Mouse (Mus musculus) WW6 (cell line): ENCODE data around the gene Pola2.
A peak's percentile ranks its signal among the peaks of the same experiment; 100 is the strongest.

Experiments used
- DNase-seq: peaks from one replicate; pipeline ENCODE4 v3.0.0-alpha.2; 2013; ENCODE audit warnings: low read depth, low spot score

Gene Pola2

DNA sequence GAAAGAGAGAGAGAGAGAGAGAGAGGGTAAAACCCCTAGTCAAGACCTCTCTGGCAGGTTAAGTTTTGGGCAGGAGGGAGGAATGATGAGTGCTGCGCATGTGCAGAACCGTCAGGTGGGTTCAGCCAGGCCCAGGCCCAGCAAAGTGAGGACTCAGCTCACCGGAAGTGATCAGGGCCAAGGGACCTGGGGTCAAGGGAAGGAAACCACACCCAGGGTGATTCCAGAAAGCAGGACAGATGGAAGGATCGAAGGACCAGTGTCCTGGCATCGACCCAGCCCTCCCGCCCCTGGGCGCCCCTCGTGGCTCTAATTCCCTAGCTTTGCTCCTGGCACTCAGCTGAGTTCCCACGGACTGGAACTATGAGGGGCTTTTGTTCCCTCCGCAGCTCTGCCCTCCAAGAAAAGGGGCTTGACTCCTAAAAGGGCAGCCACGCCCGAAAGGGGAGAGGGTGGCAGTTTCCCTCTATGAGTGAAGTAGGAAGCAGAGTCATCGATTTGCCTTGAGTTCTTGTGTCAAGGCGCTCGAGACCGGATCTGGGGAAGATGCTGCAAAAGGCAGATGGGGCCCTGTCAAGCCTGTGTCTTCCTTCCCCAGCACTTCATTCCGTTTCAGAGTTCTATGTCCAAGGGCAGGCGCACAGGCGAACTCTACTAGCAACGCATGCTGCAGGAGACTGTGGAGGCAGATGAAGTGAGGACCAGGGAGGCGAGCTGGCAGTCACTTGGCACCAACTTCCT lies 26.7 kb downstream of the Pola2 start:
- DNase-seq: no peak

DNA sequence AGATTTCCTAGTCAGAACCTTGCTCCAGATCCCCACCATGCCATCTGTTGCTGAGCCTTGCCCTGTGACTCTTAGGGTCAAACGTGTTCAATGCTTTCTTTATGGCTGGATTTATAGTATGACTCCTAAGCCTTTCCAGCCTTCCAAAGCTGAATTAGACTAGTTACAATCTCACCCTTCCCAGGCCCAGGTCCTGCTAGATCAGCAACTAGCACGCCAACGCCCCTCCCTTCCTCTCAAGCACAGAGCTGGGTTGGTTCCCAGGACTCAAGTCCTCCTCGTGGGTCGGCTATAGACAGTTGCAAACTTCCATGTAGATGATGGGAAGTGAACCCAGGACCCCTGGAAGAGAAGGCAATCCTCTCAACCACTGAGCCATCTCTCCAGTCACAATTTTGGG lies 28.3 kb downstream of the Pola2 start:
- DNase-seq: no peak

DNA sequence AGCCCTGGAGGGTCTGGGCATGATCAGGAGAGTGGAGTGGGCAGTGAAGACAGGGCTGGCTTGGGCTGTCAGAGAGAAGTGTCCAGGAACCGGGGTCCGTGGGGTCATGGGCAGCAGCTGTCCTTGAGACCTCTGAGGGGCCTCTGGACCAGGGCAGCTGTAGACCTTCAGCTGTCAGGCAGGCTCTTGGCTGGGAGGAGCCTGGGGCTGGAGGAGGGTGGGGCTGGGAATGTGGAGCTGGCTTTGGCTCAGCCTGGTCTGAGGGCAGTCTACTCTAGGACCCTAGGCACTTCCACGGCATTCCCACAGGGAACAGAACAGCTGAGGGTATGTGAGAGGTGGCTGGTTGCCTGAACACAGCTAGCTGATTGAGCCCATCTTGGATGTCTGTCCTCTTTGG lies 28.7 kb downstream of the Pola2 start:
- no peak for DNase-seq

DNA sequence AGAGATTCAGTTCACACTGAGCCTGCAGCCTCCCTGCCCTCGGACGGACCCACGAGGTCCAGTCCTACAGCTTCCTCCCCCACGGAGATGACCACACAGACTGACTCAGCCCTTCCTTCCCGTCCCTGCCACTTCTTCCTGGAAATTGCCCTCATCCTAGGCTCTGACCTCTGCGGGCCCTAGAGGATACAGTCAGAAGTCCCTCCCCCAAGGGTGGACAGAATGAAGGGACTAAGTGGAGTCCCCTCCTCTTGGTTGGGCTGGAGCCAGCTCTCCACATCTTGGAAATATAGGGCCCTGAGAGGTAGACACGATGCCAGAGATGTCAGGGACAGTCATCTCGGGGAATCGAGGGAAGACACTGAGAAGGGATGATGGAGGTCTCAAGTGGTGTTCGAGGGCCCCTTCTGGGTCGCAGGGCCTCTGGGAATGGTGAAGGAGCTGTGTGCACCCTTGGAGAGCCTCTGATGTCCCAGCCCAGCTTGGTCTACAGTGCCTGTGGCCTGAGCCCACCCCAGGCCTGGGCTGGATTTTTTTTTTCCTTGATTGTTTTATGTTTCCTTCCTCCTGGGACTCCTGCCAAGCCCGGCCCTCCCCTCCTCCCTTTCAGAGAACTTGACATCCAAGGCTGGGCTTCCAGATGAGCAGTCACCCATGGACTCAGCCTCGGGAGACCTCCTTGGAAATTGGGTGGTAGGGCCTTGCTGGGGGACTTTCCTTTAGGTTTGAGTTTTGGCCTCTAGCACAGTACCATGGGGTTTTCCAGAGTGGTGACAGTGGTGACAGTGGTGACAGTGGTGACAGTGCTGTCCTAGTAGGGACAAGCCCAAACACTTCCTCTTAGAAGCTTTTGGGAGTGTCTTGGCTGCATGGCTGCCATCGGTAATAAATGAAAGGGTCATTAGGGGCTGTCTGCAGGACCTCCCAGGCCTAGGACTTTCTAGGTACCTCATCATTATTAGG lies 34.1 kb downstream of the Pola2 start:
- no peak for DNase-seq

DNA sequence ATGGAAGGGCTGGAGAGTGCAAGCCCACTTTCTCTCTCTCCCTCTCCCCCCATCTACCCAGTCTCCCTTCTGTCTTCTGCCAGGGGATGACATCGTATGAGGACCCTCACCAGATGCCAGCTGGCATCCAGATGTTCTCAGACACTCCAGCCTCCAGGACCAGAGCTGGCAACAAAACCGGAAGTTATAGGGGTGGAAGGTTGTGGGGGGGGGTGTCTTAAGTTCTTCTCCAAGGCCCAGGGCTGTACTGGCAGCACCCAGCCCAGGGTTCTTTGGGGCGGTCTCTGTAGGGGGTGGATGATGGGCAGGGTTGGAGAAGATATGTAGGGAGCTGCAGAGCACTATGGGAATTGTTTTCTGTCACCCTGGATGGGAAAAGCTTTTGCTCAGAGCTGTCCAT lies 35.5 kb downstream of the Pola2 start:
- no peak for DNase-seq

DNA sequence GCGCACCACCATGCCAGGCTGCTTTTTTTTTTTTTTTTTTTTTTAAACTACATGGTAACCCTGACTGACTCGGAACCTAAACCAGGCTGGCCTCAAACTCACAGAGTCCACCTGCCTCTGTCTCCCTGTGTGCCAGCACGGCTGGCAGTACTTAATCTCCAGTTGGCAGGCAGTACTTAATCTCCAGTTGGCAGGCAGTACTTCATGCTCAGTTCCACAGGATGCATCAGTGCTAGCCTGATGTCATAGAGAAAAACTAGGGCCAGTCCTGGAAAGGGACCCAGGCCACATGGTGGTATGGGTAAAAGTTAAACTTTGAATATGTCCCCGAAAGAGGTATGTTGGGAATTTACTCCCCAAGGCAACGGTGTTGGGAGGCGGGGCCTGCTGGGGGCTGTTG lies 35.9 kb downstream of the Pola2 start:
- DNase-seq: no peak

DNA sequence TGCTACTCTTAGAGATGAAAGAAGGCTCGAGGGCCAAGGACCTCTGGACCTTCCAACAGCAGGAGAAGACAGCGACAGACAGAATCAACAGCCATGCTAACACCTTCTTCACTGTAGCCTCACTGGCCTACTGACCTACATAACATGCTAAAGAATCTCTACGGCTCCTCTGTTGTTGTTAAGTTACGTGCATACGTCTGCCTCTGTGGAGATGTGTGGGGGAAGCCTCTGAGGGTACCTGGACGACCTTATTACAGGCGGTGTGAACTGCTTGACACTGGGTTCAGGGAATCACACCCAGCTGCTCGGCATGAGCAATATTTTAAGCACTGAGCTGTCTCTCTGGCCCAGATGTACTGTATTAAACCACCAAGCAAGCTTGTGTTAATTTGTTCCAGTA lies 36.5 kb downstream of the Pola2 start:
- no peak for DNase-seq

DNA sequence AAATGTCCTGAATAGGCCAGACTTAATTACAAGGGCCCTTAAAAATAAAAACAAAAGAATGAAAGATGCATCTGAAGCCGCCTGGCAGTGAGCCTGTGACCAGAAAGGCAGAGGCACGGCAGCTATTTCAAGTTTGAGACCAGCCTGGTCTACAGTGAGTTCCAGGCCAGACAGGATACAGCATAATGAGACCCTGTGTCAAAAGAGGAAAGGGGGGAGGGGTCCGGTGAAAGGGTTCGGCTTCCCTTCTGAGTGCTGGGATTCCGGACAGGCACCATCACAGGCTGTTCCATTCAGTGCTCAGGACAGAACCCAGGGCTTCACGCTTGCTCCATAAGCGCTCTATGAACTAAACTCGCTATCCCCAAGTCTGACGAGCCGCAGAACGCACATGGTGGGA lies 37.0 kb downstream of the Pola2 start:
- no peak for DNase-seq

DNA sequence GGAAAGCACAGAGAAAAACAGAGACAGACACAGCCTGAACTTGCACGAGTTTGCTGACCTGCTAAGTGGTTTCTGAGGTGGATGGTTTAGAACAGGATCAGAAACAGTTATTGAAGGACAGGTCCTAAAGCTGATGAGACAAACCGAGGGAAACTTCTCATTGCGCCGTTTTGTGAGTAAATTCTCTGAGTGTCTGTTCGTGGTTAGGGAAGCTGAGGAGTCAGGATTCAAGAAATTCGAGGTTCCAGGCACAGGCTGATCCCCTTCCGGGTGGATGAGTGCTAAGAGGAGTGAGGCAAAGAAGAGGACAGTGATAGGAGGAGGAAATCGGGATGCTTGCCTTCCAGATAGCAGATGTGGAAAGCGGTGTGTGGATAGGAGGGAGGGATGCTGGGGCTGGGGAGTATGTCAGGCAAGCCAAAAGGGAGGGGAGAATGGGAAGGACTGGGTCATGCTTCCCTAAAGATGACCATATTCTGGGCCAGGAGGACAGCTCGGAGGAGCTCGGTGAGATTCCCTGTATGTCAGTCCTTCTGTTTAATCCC lies 38.6 kb downstream of the Pola2 start:
- no peak for DNase-seq

DNA sequence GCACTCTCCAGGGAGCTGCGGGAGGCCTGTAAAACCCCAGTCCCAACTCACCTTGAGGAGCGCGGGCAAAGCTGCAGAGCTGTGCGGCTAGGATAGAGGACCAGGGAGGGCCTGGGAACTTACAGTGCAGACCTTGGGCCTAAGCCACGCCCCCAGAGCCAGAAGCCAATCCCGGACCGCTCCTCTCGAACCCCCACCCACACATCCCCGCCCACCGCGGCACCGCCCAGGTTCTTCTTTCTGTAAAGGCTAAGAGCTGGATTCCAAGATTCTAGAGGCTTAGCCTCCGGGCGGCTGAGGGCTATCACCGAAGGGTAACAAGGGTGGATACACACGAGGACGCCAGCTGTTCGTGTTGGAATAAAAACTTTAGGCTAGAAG lies 39.3 kb downstream of the Pola2 start, which contains the start of gene Cdc42ep2:
TSS of gene Cdc42ep2 (minus strand) at position 104 of the 381 bp plus-strand sequence.
- peak; percentile 87 for DNase-seq

DNA sequence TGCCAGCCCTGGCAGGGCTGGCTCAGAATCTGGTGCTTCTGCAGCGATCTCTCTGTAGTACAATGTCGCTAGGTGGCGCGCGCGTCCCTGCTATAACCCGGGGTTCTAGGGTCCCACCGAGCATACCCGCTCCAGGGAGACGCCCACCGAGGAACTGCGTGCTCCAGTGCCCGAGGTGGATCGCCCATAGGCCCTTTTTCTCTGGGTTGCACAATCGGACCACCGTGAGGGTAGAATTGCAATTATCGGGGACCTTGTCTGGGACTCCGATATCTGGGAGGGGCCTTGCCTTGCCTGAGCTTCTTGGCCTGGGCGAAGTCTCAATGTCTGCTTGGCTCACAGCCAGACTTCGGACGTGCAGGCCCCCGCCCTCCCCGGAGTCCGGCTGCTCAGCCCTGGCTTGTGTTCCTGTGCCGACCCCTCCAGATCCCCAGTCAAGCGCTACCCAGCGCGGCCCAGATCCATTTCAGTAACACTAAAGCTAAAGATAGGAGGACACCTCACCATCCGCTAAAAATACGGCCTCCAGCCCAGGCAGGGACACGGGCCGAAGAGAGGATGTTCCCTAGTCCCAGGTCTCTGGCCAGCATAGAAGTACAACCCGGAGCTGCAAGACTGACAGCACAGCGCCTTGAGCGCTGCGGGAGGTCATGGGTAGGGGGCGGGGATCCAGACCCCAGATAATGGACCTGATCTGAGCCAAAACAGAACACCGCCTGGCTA lies 39.9 kb downstream of the Pola2 start:
- peak; percentile 78 for DNase-seq

DNA sequence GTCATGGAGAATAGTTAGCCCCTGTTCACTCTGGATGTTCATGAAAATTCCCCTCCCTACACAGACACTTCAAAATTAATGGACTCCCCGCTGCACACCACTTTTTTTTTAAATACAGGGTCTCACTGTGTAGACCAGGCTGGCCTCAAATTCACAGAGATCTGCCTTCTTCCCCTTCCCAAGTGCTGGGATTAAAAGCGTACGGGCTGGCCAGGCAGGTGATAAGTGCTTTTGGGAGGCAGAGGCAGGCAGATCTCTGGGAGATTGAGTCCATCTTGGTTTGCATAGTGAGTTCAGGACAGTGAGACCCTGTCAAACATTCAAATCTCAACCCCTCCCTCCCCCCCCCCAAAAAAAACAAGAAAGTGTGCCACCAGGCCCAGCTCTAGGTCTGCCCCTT lies 41.0 kb downstream of the Pola2 start:
- no peak for DNase-seq

DNA sequence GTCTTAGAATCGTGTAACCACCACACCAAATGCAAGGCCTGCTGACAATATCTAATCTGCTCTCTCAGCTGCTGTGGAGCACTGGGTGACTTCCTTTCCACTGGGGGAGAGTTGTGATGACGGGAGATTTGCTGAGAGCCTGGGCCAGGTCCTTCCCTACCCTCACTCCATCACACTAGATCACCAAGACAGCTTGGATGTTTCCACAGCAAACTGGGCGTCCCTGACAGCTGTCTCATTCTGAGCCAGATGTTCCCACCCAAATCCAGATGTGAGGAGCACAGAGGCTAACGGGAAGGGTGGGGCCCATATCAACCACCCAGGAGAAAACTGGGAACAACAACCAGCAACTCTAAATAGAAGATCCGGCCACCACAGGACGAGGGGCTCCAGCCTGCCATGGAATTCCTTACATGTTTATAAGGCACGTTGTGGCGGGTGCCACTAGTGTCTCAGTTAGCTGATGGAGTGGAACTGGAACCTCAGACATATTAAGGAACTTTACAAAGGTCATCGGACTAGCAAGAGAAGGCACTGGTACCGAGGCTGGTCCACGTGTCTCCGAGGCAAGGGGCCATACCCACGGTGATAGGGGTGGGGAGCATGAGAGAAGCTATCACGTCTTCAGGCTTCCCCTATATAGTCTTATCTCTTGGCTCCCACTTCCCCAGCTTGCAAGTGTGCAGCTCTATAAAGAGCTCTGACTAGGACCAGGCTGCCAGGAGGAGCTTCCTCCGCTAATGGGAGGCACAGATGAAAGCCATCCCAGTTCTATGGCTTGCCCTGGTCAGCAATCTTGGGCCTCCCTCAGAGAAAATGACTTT lies 41.7 kb downstream of the Pola2 start:
- DNase-seq: no peak

DNA sequence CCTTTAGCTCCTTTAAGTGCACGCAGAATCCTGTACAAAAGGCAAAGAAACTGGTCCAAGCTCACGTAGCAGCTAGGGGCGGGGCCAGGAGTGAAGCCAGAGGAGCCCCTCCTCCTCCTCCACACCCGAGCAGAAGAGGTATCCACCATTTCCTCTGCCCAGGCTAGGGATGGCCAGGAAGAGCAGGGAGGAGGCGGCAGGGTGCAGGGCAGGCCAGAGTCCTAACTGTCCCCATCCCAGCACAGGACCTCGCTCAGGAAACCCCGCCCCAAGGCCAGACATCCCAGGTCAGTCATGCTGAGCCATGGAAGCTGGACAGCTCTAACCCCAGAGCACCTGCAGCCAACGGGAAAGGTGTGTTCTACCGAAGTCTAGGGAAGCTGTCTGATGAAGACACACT lies 42.3 kb downstream of the Pola2 start:
- DNase-seq: no peak

DNA sequence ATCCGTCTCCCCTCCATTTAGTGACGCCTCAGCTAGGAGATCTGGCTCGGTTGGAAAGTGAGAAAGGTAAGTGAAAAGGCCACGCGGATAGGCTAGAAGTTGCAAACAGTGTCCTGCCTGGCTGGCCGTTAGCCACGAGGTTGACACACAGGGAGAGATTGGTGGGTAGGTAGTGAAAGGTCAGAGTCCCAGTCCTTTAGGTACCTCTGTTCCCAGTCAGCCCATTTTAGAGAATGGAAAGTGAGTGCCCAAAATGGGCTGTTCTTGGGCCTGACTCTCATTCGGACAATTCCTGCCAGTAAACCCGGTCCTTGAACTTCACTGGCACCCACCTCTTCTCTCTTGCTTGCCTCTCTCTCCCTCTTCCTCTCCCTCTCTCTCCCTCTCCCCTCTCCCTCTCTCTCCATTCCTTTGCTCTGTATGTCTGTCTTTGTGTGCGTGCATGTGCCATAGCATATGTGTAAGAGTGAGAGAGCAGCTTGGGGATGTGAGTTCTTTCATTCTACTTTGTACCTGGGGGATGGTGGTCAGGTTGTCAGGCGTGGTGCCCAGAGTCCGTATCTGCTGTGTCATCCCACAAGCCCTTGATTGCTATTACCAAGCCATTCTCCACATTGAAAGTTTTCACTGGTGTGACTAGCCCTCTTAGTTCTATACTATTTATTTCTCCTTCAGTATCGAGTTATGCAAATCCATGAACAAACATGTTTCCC lies 50.8 kb downstream of the Pola2 start, which contains the start of gene Dpf2:
TSS of gene Dpf2 (minus strand) at position 4 of the 713 bp plus-strand sequence.
- no peak for DNase-seq

DNA sequence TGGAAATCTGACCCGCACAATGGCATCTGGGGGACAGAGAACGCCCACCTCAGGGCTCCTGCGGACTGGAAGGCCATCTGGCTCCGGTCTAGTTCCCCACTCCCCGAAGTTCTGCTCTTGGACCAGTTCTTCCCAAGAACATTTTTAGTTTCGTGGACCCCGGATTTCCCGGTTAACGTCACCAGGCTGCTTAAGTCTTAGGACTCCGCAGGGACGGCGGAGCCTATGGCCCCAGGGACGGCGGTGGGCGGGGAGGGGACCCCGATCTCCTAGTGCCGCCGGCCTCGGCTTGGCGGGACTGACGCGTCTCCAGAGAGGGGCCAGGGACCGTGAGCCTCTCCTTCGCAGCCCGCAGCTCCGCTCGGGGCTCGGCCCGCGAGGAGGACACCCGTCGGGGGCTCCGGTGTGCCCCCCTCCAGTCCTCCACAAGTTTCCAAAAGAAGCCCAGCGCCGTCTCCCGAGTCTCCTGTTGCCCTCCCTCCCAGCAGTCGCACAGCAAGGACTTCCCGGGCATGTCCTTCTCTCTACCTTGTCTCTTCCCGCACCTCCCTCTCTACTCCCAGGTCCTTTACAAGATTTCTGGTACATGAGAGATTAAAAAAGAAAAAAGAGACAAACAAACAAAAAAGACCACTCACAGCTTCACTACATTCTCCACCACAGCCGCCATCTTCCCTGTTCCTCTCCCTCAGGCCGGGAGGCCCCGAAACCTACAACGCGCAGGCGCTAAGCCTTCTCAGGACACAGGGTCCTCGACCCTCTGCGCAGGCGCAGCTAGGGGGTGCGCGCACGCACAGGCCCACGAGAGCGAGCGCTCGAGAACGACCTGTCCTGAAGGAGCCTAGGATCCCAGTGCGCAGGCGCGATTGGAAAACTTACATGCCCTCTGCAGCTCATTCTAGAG lies 51.6 kb downstream of the Pola2 start:
- peak; percentile 98 for DNase-seq

DNA sequence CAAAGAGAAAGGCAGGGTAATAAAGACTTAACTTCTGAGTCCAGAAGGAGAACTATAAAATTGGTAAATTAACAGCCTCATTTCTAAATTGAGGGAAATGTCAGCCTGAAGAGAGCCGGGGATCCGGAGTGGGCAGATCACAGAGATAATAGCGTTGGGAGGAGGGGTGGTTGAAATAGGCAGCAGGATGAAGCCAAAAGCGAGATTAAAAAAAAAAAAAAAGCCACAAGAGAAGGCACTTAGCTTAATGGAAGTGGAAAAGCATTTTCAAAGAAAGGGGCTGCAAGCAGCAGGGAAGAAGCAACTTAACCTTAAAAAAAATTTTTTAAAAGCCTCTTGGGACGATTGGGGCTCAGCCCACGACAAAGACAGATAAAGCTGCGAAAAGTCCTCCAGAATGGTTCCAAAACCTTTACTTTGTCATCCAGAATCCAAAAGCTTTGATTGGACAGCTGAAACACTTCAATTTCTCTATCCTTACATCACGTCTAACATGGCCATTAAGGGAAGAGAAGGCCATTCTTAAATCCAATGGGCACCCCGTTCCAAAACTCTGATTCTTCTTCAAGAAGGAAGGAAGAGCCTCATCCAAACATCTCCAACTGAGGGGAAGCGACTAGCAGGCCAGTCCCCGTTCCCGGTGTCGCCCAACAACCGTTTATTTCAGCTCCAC lies 52.4 kb downstream of the Pola2 start:
- DNase-seq: no peak

DNA sequence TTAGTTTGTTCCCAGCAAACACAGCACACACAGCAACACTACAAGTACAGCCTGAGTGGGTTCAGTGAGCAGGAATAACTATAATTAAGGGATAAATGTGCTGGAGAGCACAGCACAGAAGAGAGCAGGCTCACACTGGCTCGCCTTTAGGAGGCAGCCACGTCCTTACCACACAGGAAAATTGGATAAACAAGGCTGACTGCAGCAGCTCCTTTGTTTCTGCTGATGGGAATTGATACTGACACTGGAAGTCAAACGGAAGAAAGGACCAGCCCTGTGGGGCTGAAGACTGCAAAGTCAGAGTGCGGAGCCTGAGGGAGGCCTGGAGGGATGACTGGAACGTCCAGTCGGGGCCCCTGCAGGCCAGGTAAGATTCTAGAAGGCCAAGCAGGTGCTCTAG lies 53.8 kb downstream of the Pola2 start:
- DNase-seq: no peak

DNA sequence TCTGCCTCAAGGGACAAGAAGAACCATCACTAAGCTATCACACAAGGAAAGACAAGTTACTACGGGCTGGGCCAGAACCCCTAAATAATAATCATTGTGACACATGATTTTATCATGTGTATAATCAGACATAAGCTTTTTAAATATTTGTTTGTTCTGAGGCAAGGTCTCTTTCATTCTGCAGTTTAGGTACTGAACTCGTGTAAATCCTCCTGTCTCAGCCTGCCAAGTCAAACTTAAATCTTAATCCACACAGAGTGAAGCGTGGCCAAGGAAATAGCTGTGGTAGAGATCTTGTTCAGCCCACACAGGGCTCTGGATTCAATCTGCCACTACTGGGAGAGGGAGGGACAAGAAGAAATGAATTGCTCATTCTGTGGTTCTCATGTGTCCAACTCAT lies 56.7 kb downstream of the Pola2 start:
- DNase-seq: no peak
